Mouse (Mus musculus): Measurements from ENCODE around the gene Vsig10l. TPM values are rescaled to one million over a fixed set of nuclear protein-coding genes. Genes with fewer than 3 reads are reported as not detected.
A peak's percentile ranks its signal among the peaks of the same experiment; 100 is the strongest.

Vsig10l gene
- total RNA-seq (2015) (2.9 and 3.1 TPM in 2 replicates), total RNA-seq (2017) (2.7 and 4.5 TPM in 2 replicates)

GRCm38 (mm10) chr7:43462851-43463250, at the start of gene Vsig10l:
TSS of gene Vsig10l (plus strand) at chr7:43463151.
- no peak for ATAC-seq (ENCODE audit: poor library complexity, severe bottlenecking)

- ATAC-seq (ENCODE audit: poor library complexity, severe bottlenecking): no peak
Observed at GRCm38 (mm10) chr7:43417298-43417697, 45.7 kb upstream of the Vsig10l start.

GRCm38 (mm10) chr7:43422995-43423617, 39.8 kb upstream of the Vsig10l start:
- ATAC-seq (ENCODE audit: poor library complexity, severe bottlenecking): peak; percentile 99

- no peak for ATAC-seq (ENCODE audit: poor library complexity, severe bottlenecking)
Observed at GRCm38 (mm10) chr7:43423991-43424625, 38.8 kb upstream of the Vsig10l start.

- ATAC-seq (ENCODE audit: poor library complexity, severe bottlenecking): no peak
Observed at GRCm38 (mm10) chr7:43427406-43427805, 35.5 kb upstream of the Vsig10l start, which contains the start of gene Lim2. TSS of gene Lim2 (plus strand) at chr7:43427670.

- ATAC-seq (ENCODE audit: poor library complexity, severe bottlenecking): no peak
Observed at GRCm38 (mm10) chr7:43429500-43429899, 33.5 kb upstream of the Vsig10l start.

GRCm38 (mm10) chr7:43432891-43433290, 30.1 kb upstream of the Vsig10l start:
- no peak for ATAC-seq (ENCODE audit: poor library complexity, severe bottlenecking)

GRCm38 (mm10) chr7:43434676-43435075, 28.3 kb upstream of the Vsig10l start:
- ATAC-seq (ENCODE audit: poor library complexity, severe bottlenecking): 0 out of 2 replicates have a peak, but pooled peaks have one; percentile 3

- peak; percentile 43 for ATAC-seq (ENCODE audit: poor library complexity, severe bottlenecking)
Observed at GRCm38 (mm10) chr7:43436341-43437255, 26.4 kb upstream of the Vsig10l start, which contains the start of gene Nkg7. TSS of gene Nkg7 (plus strand) at chr7:43437073.

GRCm38 (mm10) chr7:43438611-43439010, 24.3 kb upstream of the Vsig10l start:
- ATAC-seq (ENCODE audit: poor library complexity, severe bottlenecking): peak; percentile 21

- no peak for ATAC-seq (ENCODE audit: poor library complexity, severe bottlenecking)
Observed at GRCm38 (mm10) chr7:43440482-43440881, 22.5 kb upstream of the Vsig10l start, which contains the start of gene Cldnd2. TSS of gene Cldnd2 (plus strand) at chr7:43440782.

GRCm38 (mm10) chr7:43441071-43441470, 21.9 kb upstream of the Vsig10l start:
- ATAC-seq (ENCODE audit: poor library complexity, severe bottlenecking): no peak

- no peak for ATAC-seq (ENCODE audit: poor library complexity, severe bottlenecking)
Observed at GRCm38 (mm10) chr7:43442684-43443083, 20.3 kb upstream of the Vsig10l start.

- ATAC-seq (ENCODE audit: poor library complexity, severe bottlenecking): peak; percentile 77
Observed at GRCm38 (mm10) chr7:43443126-43443916, 19.6 kb upstream of the Vsig10l start.

GRCm38 (mm10) chr7:43443917-43444293, 19.0 kb upstream of the Vsig10l start, which contains the start of the genes Etfb and Gm45233:
TSS of gene Etfb (plus strand) at chr7:43444083.
TSS of gene Gm45233 (plus strand) at chr7:43444128.
- peak; percentile 83 for ATAC-seq (ENCODE audit: poor library complexity, severe bottlenecking)

- ATAC-seq (ENCODE audit: poor library complexity, severe bottlenecking): no peak
Observed at GRCm38 (mm10) chr7:43447801-43448200, 15.2 kb upstream of the Vsig10l start.

GRCm38 (mm10) chr7:43448246-43448645, 14.7 kb upstream of the Vsig10l start:
- no peak for ATAC-seq (ENCODE audit: poor library complexity, severe bottlenecking)

GRCm38 (mm10) chr7:43449811-43450210, 13.1 kb upstream of the Vsig10l start:
- ATAC-seq (ENCODE audit: poor library complexity, severe bottlenecking): no peak

- ATAC-seq (ENCODE audit: poor library complexity, severe bottlenecking): no peak
Observed at GRCm38 (mm10) chr7:43451726-43452125, 11.2 kb upstream of the Vsig10l start.

- peak; percentile 93 for ATAC-seq (ENCODE audit: poor library complexity, severe bottlenecking)
Observed at GRCm38 (mm10) chr7:43452609-43453008, 10.3 kb upstream of the Vsig10l start.
